Mouse (Mus musculus) neural tube, embryonic 12.5 days (tissue): ENCODE measurements around the gene Ppie. TPM values are rescaled to one million over a fixed set of nuclear protein-coding genes. Genes with fewer than 3 reads are reported as not detected.
"Not testable (repeated sequence)": the region's sequence is repeated elsewhere in the genome, so short reads cannot be mapped to it uniquely, and the experiment has no call there.

Source experiments
- ATAC-seq: fragments of 200-750 bp; cut with Nextera tagmentation; 2 replicates; pipeline ENCODE4 v1.8.0; 2017; ENCODE audit warnings: low read depth, mild to moderate bottlenecking, moderate TSS enrichment, moderate library complexity; ENCODE audit not compliant: low FRiP score
- H3K27ac ChIP-seq: fragments of 300-500 bp; sonication (generic); 2 replicates; pipeline ENCODE4 v1.5.1; 2016
- H3K27me3 ChIP-seq: fragments of 300-500 bp; sonication (generic); replicated peaks from 2 replicates; pipeline ENCODE4 v1.6.1; 2016; ENCODE audit warnings: mild to moderate bottlenecking
- H3K36me3 ChIP-seq: fragments of 300-500 bp; sonication (generic); 2 replicates; pipeline ENCODE4 v1.6.1; 2016; ENCODE audit warnings: mild to moderate bottlenecking
- H3K4me1 ChIP-seq: fragments of 300-500 bp; sonication (generic); 2 replicates; pipeline ENCODE4 v1.6.1; 2016
- H3K4me2 ChIP-seq: fragments of 300-500 bp; sonication (generic); replicated peaks from 2 replicates; pipeline ENCODE4 v1.6.1; 2016; ENCODE audit warnings: mild to moderate bottlenecking
- H3K4me3 ChIP-seq: fragments of 300-500 bp; sonication (generic); 2 replicates; pipeline ENCODE4 v1.5.1; 2016
- H3K9ac ChIP-seq: fragments of 300-500 bp; sonication (generic); 2 replicates; pipeline ENCODE4 v1.6.1; 2016; ENCODE audit warnings: mild to moderate bottlenecking
- H3K9me3 ChIP-seq: fragments of 300-500 bp; sonication (generic); 2 replicates; pipeline ENCODE4 v1.6.1; 2016; ENCODE audit warnings: mild to moderate bottlenecking
- WGBS: fragments of 180-500 bp; shearing (Covaris S2); methylation state at CpG from one replicate; pipeline ENCODE4 v1.1.7; 2016; 5-methylcytosine and 5-hydroxymethylcytosine counted together
- polyA plus RNA-seq: library from polyadenylated mRNA; unstranded; fragments of >200 nt; fragmentation: Nextera tagmentation; extraction: Ambion mirVana; gene quantifications from 2 replicates; pipeline ENCODE4 v1.2.1, GENCODE M21; 2016

The Ppie gene
- polyA plus RNA-seq, result 80.1 and 80.9 TPM in 2 replicates

DNA sequence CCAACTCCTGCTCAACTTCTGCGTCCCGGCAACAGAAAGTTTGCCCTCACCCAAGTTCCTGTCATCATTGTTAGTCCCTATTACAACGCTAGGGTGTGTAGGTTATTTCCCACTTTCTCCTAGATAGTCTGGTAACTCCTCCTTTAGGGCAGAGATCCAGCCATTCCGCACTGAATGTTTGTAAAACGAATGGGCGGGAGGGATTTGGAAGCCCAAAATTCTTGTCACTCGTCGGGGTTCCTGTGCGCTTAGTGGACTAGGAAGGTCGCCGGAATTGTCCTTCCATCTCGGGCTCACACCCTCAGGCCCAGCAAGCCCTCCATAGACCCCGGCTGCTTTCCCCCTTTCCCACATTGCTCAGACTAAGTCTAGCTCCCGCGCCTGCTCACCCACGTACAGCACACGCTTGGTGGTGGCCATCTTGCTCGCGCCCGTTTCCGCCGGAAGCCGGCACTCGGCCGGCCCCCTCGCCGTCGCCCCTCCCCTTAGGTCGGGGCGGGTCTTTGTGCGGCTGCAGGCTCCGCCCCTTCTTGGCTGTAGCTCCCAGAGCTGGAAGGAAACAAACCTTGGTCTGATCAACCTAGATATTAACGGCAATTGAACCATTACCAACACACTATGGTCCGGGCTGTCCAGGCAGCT is at the start of gene Ppie:
Gene Ppie (minus strand): TSS at position 439 of the 642 bp plus-strand sequence.
- peaks cover 13% of the 10 kb centered on the region for H3K4me1 ChIP-seq
- 1% methylated on average over 34 of the region's 34 CpGs for WGBS
- no peaks in the 10 kb centered on the region for H3K27me3 ChIP-seq
- H3K4me2 ChIP-seq, result peak within 1 kb of the TSS; percentile 91
- H3K4me3 ChIP-seq, result peak within 1 kb of the TSS; percentile 67
- no peak within 1 kb of the TSS for H3K27ac ChIP-seq
- peak; percentile 96 for ATAC-seq
- peaks cover 20% of the 10 kb centered on the region for H3K36me3 ChIP-seq
- peak within 1 kb of the TSS; percentile 62 for H3K9ac ChIP-seq
- H3K9me3 ChIP-seq, result no peaks in the 10 kb centered on the region

DNA sequence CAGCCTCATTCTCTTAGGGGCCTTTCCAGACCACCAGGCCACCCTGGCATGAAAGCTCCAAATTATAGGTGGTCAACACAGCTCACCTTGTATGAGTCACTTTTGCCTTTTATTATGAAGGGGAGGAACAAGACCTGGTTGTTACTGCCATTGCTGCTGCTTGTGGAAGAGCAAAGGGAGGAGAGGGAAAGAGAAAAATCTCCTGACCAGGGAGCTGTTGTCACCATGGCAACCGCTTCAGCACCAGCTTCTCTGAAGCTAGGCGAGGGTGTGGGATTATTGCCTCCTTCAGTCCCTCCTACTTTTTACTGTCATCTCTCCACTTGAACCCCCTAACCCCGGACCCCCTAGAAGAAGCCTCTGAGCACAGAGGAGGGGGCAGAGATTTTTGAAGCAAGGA is 45.1 kb upstream of the Ppie start:
- no peak overlapping the region for H3K4me3 ChIP-seq
- H3K36me3 ChIP-seq, result no peaks in the 10 kb centered on the region
- WGBS, result 36% methylated on average over 3 of the region's 3 CpGs
- no peaks in the 10 kb centered on the region for H3K9me3 ChIP-seq
- no peak overlapping the region for H3K27ac ChIP-seq
- H3K9ac ChIP-seq, result no peak overlapping the region
- H3K4me2 ChIP-seq, result no peak overlapping the region
- no peak for ATAC-seq
- H3K4me1 ChIP-seq, result peaks cover 16% of the 10 kb centered on the region
- H3K27me3 ChIP-seq, result peaks cover 64% of the 10 kb centered on the region

GRCm38 (mm10) chr4:123183239-123184056 is 43.7 kb upstream of the Ppie start:
- peak overlapping the region; percentile 71 for H3K4me2 ChIP-seq
- ATAC-seq, result peak; percentile 91
- no peaks in the 10 kb centered on the region for H3K9me3 ChIP-seq
- H3K36me3 ChIP-seq, result no peaks in the 10 kb centered on the region
- WGBS, result 11% methylated on average over 44 of the region's 44 CpGs
- H3K4me1 ChIP-seq, result peaks cover 16% of the 10 kb centered on the region
- peak overlapping the region; percentile 41 for H3K4me3 ChIP-seq
- peaks cover 64% of the 10 kb centered on the region for H3K27me3 ChIP-seq
- no peak overlapping the region for H3K27ac ChIP-seq
- H3K9ac ChIP-seq, result peak overlapping the region; percentile 44

DNA sequence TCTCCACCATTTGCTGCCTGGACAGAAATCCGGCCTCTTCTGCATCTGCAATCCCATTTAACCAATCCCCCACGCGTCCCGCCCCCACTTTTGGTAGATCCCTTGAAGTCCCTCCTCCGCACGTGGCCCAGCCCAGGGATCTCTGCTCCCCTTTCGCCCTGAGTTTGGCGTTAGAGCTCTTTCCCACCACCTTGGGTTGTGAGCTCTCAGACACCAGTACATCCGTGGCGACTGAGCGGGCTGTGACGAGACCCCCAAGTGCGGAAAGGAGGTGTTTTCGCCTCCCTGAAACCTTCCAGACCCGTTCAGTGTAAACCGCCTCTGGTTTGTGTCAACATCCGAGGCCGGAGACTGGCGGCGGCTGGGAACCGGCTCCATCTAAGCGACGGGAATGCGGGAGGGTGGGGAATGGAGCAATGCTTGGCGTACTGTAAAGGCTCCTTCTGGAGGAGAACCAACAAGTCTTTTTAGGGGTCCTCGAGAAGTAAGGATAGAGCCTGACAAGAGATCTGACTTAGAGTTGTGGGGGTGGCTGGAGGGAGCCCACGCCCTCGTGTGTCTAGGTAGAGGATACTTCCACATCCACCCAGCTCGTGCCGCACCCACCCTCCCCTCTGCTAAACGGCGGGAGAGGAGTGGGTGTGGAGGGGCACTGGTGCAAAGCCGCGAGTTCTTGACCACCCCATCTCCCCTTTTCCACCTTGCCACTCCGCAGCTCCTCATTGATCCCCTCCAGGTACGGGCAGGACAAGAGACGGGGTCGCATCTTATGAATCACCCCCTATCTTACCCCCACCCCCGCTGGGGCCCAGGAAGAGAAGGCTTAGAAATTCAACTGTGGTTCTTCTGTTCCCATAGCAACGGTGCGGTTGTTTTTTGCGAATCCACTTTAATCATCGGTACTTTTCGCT is 42.8 kb upstream of the Ppie start, which contains the start of gene Hpcal4:
Gene Hpcal4 (plus strand): TSS at position 900 of the 911 bp plus-strand sequence.
- Histone ChIP-seq H3K9ac (peak within 1 kb of the TSS; percentile 44), H3K27me3 (peaks cover 64% of the 10 kb centered on the region), H3K4me3 (peak within 1 kb of the TSS; percentile 41), H3K9me3 (no peaks in the 10 kb centered on the region), H3K4me1 (peaks cover 16% of the 10 kb centered on the region), H3K36me3 (no peaks in the 10 kb centered on the region), H3K27ac (no peak within 1 kb of the TSS), H3K4me2 (peak within 1 kb of the TSS; percentile 71)
- peak; percentile 70 for ATAC-seq
- WGBS, result under 1% methylated on average over 44 of the region's 44 CpGs

GRCm38 (mm10) chr4:123171811-123172210 is 32.1 kb upstream of the Ppie start:
- H3K4me2 ChIP-seq, result no peak overlapping the region
- H3K36me3 ChIP-seq, result no peaks in the 10 kb centered on the region
- no peak overlapping the region for H3K4me3 ChIP-seq
- H3K4me1 ChIP-seq, result no peaks in the 10 kb centered on the region
- H3K27ac ChIP-seq, result no peak overlapping the region
- H3K9me3 ChIP-seq, result peaks cover 4% of the 10 kb centered on the region; the same call in 1 of the 2 replicates
- ATAC-seq, result no peak
- 0 out of 2 replicates have a peak, but pooled peaks cover 4% of the 10 kb centered on the region for H3K27me3 ChIP-seq
- H3K9ac ChIP-seq, result no peak overlapping the region

DNA sequence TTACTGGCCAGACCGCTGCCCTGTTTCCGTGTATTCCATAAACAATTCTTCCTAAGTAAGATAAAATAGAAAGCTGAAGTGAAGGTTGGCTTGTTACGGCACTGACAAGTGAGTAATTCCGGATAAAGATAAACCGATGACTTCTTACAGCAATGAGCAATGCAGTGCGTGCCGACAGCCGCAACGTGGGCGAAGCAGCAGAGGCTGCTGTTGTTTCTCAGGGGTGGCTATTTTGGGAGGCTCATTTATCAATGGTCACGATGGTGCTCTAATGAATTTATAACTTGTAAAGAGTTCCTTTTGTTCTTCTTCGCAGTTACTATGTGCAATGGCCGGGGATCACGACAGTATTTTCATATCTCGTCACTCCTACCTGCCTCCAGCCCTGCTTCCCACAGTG is 24.4 kb upstream of the Ppie start:
- WGBS, result 75% methylated on average over 15 of the region's 15 CpGs
- no peak overlapping the region for H3K27ac ChIP-seq

GRCm38 (mm10) chr4:123162305-123162917 is 22.7 kb upstream of the Ppie start:
- H3K4me2 ChIP-seq, result peak overlapping the region; percentile 29; the same call in 1 of the 2 replicates
- no peak for ATAC-seq
- no peak overlapping the region for H3K27ac ChIP-seq
- no peak overlapping the region for H3K4me3 ChIP-seq
- H3K4me1 ChIP-seq, result no peaks in the 10 kb centered on the region
- H3K36me3 ChIP-seq, result no peaks in the 10 kb centered on the region
- H3K27me3 ChIP-seq, result 0 out of 2 replicates have a peak, but pooled peaks cover 9% of the 10 kb centered on the region
- no peak overlapping the region for H3K9ac ChIP-seq
- H3K9me3 ChIP-seq, result 0 out of 2 replicates have a peak, but pooled peaks cover 4% of the 10 kb centered on the region
- WGBS, result 17% methylated on average over 15 of the region's 15 CpGs

More for the DNA sequence above, 24.4 kb upstream of the Ppie start:
- Histone ChIP-seq H3K9ac (no peak overlapping the region), H3K36me3 (no peaks in the 10 kb centered on the region), H3K9me3 (peaks cover 6% of the 10 kb centered on the region; the same call in 1 of the 2 replicates), H3K4me2 (no peak overlapping the region), H3K4me3 (no peak overlapping the region), H3K4me1 (no peaks in the 10 kb centered on the region), H3K27me3 (0 out of 2 replicates have a peak, but pooled peaks cover 9% of the 10 kb centered on the region)
- ATAC-seq, result no peak

DNA sequence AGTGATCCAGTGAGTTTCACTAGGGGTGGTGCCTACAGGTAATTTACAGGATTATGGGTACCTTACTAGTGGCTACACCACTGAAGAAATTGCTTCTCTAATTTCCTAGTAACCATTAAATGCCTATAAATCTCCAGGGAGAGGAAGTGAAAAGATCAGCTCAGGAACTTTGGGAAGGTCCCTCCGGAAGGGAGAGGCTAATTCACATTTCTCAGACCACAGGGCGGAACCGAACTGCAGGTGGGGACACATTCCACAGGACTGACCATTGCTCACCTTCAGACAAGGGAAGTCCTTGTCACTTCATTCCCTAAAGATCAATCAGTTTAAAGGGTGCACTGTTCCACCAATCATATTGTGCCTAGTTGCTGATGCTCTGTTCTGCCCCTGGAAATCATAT is 21.5 kb upstream of the Ppie start:
- not testable (repeated sequence) for H3K4me3 ChIP-seq, H3K9ac ChIP-seq, H3K27me3 ChIP-seq, H3K4me2 ChIP-seq, H3K9me3 ChIP-seq, H3K27ac ChIP-seq, ATAC-seq, H3K36me3 ChIP-seq, H3K4me1 ChIP-seq
- WGBS, result 77% methylated on average over 3 of the region's 3 CpGs

DNA sequence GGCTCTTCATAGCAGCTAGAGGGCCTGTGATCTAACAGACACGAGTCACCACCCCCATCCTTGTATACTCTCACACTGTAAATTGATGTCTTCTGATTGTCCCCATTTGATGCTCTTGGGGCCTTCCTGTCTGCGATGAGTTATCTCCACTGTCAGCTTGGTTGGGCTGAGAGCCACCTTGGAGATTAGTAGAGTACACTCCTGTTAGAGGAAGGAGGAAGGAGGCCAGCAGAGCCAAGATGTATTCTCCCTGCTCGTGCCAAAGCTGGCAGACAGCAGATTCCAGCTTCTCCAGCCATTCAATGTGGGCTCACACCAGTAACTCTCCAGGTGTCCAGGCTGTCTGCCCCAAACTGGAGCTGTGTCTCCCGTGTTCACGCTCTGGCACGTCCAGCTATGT is 20.8 kb upstream of the Ppie start:
- Histone ChIP-seq H3K9me3 (no peaks in the 10 kb centered on the region), H3K36me3 (no peaks in the 10 kb centered on the region), H3K9ac (no peak overlapping the region), H3K27ac (no peak overlapping the region), H3K4me3 (no peak overlapping the region), H3K4me2 (no peak overlapping the region), H3K27me3 (0 out of 2 replicates have a peak, but pooled peaks cover 9% of the 10 kb centered on the region), H3K4me1 (no peaks in the 10 kb centered on the region)
- no peak for ATAC-seq
- WGBS, result 83% methylated on average over 6 of the region's 6 CpGs

GRCm38 (mm10) chr4:123155840-123156239 is 16.1 kb upstream of the Ppie start:
- Histone ChIP-seq H3K4me2 (no peak overlapping the region), H3K27ac (no peak overlapping the region), H3K4me1 (no peaks in the 10 kb centered on the region; the same call in 1 of the 2 replicates), H3K4me3 (no peak overlapping the region), H3K9me3 (no peaks in the 10 kb centered on the region), H3K9ac (no peak overlapping the region), H3K36me3 (no peaks in the 10 kb centered on the region), H3K27me3 (no peaks in the 10 kb centered on the region)
- no peak for ATAC-seq

- WGBS, result 66% methylated on average over 2 of the region's 2 CpGs
- Histone ChIP-seq H3K27me3 (no peaks in the 10 kb centered on the region), H3K9me3 (no peaks in the 10 kb centered on the region), H3K27ac (no peak overlapping the region), H3K9ac (no peak overlapping the region), H3K4me1 (no peaks in the 10 kb centered on the region; the same call in 1 of the 2 replicates), H3K4me2 (no peak overlapping the region), H3K4me3 (no peak overlapping the region), H3K36me3 (no peaks in the 10 kb centered on the region)
- no peak for ATAC-seq
Measured at GRCm38 (mm10) chr4:123155427-123155826, 15.7 kb upstream of the Ppie start.
